In genomic region chr6:116902371-116902770, GRCm38 (mm10) we compare ENCODE assay signal across 20 mouse cellular contexts.
A peak's percentile ranks its signal among the peaks of the same experiment; 100 is the strongest.
DNase-seq lines count a peak whose midpoint lies in the region; ATAC-seq and TF ChIP-seq lines count a peak whose summit lies in the region.
"Had no signal": no experiment of that assay in that cellular context is flagged by ENCODE, and none has a peak within 500 bp of the region (broad histone marks: within the 10 kb centered on the region; RNA-seq: fewer than 3 reads in every experiment).

No protein-coding gene starts in this region.

- WGBS in forebrain, embryonic 13.5 days, result 68% methylated on average over 3 of the region's 3 CpGs

- no peaks in the 10 kb centered on the region for H3K27me3 ChIP-seq in forebrain, embryonic 13.5 days
- H3K27me3 ChIP-seq: CH12.LX; forebrain, embryonic 15.5 days; heart, embryonic 13.5 days; hindbrain, embryonic 15.5 days had no signal

- ATAC-seq in frontal cortex, adult (ENCODE audit: low TSS enrichment), result peak; percentile 55; the same call in 1 of the 2 replicates
- ATAC-seq in forebrain, embryonic 13.5 days, result no peak
- ATAC-seq: forebrain, embryonic 15.5 days; intestine, embryonic 16.5 days had no signal

- H3K36me3 ChIP-seq in forebrain, embryonic 13.5 days (ENCODE audit: poor library complexity, severe bottlenecking), result no peaks in the 10 kb centered on the region
- H3K36me3 ChIP-seq: embryonic facial prominence, embryonic 10.5 days; forebrain, embryonic 15.5 days; heart, embryonic 13.5 days; hindbrain, embryonic 15.5 days had no signal

- TF ChIP-seq POLR2A in cortical plate, adult 2 months (IDR thresholded peaks at IDR 0.05; ENCODE audit: extremely low read depth, insufficient read depth, low read length), result no peak

- no peak overlapping the region for H3K9ac ChIP-seq in forebrain, embryonic 13.5 days
- H3K9ac ChIP-seq: forebrain, embryonic 15.5 days; heart, embryonic 13.5 days; hindbrain, embryonic 15.5 days had no signal

- H3K27ac ChIP-seq in cortical plate, adult 2 months (ENCODE audit: insufficient read depth, low read length), result 0 out of 2 replicates have a peak overlapping the region, but pooled peaks have one; percentile 27
- no peak overlapping the region for H3K27ac ChIP-seq in forebrain, embryonic 13.5 days
- H3K27ac ChIP-seq: embryonic facial prominence, embryonic 10.5 days; forebrain, embryonic 15.5 days; heart, embryonic 13.5 days; hindbrain, embryonic 15.5 days had no signal

- H3K4me3 ChIP-seq in cortical plate, adult 2 months (ENCODE audit: insufficient read depth, low read length), result no peak overlapping the region
- H3K4me3 ChIP-seq in forebrain, embryonic 13.5 days, result no peak overlapping the region
- H3K4me3 ChIP-seq: embryonic facial prominence, embryonic 10.5 days; forebrain, embryonic 15.5 days; heart, embryonic 13.5 days; hindbrain, embryonic 15.5 days had no signal

- no peaks in the 10 kb centered on the region for H3K9me3 ChIP-seq in forebrain, embryonic 13.5 days (replicated peaks)
- H3K9me3 ChIP-seq: embryonic facial prominence, embryonic 10.5 days; forebrain, embryonic 15.5 days; heart, embryonic 13.5 days; hindbrain, embryonic 15.5 days had no signal

- intact Hi-C loops in gastrocnemius, postnatal 14 days (cut with DNase I; ENCODE audit: low total_unique reads), result no loop called here

- H3K4me2 ChIP-seq in forebrain, embryonic 13.5 days, result no peak overlapping the region
- H3K4me2 ChIP-seq: forebrain, embryonic 15.5 days; heart, embryonic 13.5 days; hindbrain, embryonic 15.5 days had no signal

- no peak for TF ChIP-seq CTCF in cortical plate, adult 2 months (IDR thresholded peaks at IDR 0.05; ENCODE audit: extremely low read depth, insufficient read depth, low read length)

- DNase-seq in frontal cortex, postnatal 10 days (ENCODE audit: low spot score in 2 of 2), result no peak
- peak; percentile 12 for DNase-seq in adipocyte (ENCODE audit: low spot score)
- peak; percentile 38 for DNase-seq in adrenal gland, postnatal 14 days
- DNase-seq in heart, adult 8-10 months (ENCODE audit: low spot score), result no peak
- no peak for DNase-seq in gastrocnemius, postnatal 14 days
- DNase-seq: cerebellum, adult 18-20 months; cerebellum, adult 9-11 months; cerebellum, postnatal 36 days; gastrocnemius, postnatal 25 days; heart, postnatal 36 days; kidney, adult 9 months had no signal

- peaks cover 5% of the 10 kb centered on the region for H3K4me1 ChIP-seq in cortical plate, adult 2 months (ENCODE audit: control insufficient read depth, insufficient read depth, low read length)
- no peaks in the 10 kb centered on the region for H3K4me1 ChIP-seq in forebrain, embryonic 13.5 days
- H3K4me1 ChIP-seq: embryonic facial prominence, embryonic 10.5 days; forebrain, embryonic 15.5 days; heart, embryonic 13.5 days; hindbrain, embryonic 15.5 days had no signal

Comparison
In these comparisons a context has a peak if more than half of its experiments do, and no peak if none do; other contexts are left out.
1. DNase-seq: peak in adipocyte (single experiment) and adrenal gland, postnatal 14 days (single experiment); none in frontal cortex, postnatal 10 days (0 of 2), heart, adult 8-10 months (single experiment) and gastrocnemius, postnatal 14 days (single experiment).